Mouse (Mus musculus) adrenal gland, postnatal 25 days (tissue): Measurements from ENCODE around the gene Tppp2. TPM values are rescaled to one million over a fixed set of nuclear protein-coding genes. Genes with fewer than 3 reads are reported as not detected.
"Not testable (repeated sequence)": the region's sequence is repeated elsewhere in the genome, so short reads cannot be mapped to it uniquely, and the experiment has no call there.

Source experiments
- DNase-seq: peaks from one replicate; pipeline ENCODE4 v3.0.0; 2021; ENCODE audit warnings: mixed read lengths
- total RNA-seq: library from RNA; stranded (reverse); gene quantifications from 2 replicates; pipeline ENCODE4 v1.2.3, GENCODE M21; 2021

Tppp2 gene
- total RNA-seq, 1 experiment from 2014 or later, result not detected

- DNase-seq, result no peak
These were observed 5.7 kb upstream of the Tppp2 start for GRCm38 (mm10) chr14:51912391-51913061.

GRCm38 (mm10) chr14:51913062-51913959 lies 4.9 kb upstream of the Tppp2 start:
- DNase-seq, result peak; percentile 88

GRCm38 (mm10) chr14:51913960-51914762 lies 4.1 kb upstream of the Tppp2 start, which contains the start of gene Ndrg2:
Gene Ndrg2, minus strand, starts transcription at chr14:51914158.
- peak; percentile 70 for DNase-seq

- DNase-seq, result no peak
These were observed 3.2 kb upstream of the Tppp2 start for GRCm38 (mm10) chr14:51915030-51915429.

- no peak for DNase-seq
These were observed 1.7 kb upstream of the Tppp2 start for GRCm38 (mm10) chr14:51916539-51916938.

GRCm38 (mm10) chr14:51918966-51919365 lies 741 bp downstream of the Tppp2 start:
- DNase-seq, result no peak

GRCm38 (mm10) chr14:51921759-51922570 lies 3.7 kb downstream of the Tppp2 start:
- no peak for DNase-seq

GRCm38 (mm10) chr14:51922571-51922865 lies 4.3 kb downstream of the Tppp2 start, which contains the start of gene Rnase13:
Gene Rnase13, minus strand, starts transcription at chr14:51922773.
- no peak for DNase-seq

- DNase-seq, result no peak
These were observed 4.7 kb downstream of the Tppp2 start for GRCm38 (mm10) chr14:51922910-51923309.

GRCm38 (mm10) chr14:51923492-51923891 lies 5.3 kb downstream of the Tppp2 start:
- DNase-seq, result no peak

GRCm38 (mm10) chr14:51926930-51927329 lies 8.7 kb downstream of the Tppp2 start:
- not testable (repeated sequence) for DNase-seq

- no peak for DNase-seq
These were observed 11.2 kb downstream of the Tppp2 start for GRCm38 (mm10) chr14:51929309-51929943.

GRCm38 (mm10) chr14:51929968-51930367 lies 11.7 kb downstream of the Tppp2 start:
- DNase-seq, result no peak

GRCm38 (mm10) chr14:51930824-51931223 lies 12.6 kb downstream of the Tppp2 start:
- peak; percentile 35 for DNase-seq

GRCm38 (mm10) chr14:51932092-51933020 lies 14.1 kb downstream of the Tppp2 start:
- no peak for DNase-seq

GRCm38 (mm10) chr14:51939005-51939404 lies 20.8 kb downstream of the Tppp2 start:
- DNase-seq, result no peak

GRCm38 (mm10) chr14:51940944-51941560 lies 22.8 kb downstream of the Tppp2 start:
- no peak for DNase-seq

GRCm38 (mm10) chr14:51941577-51941976 lies 23.4 kb downstream of the Tppp2 start:
- no peak for DNase-seq

GRCm38 (mm10) chr14:51942236-51942635 lies 24.0 kb downstream of the Tppp2 start:
- DNase-seq, result no peak

- no peak for DNase-seq
These were observed 25.1 kb downstream of the Tppp2 start for GRCm38 (mm10) chr14:51943336-51943735.
